Mouse (Mus musculus) ES-E14 (cell line): Measurements from ENCODE around the gene Hspb8. TPM values are rescaled to one million over a fixed set of nuclear protein-coding genes. Genes with fewer than 3 reads are reported as not detected.

Experiments
- DNase-seq: peaks from one replicate; pipeline ENCODE4 v3.0.0-alpha.2; 2013; ENCODE audit warnings: low read depth, low spot score
- H3K27ac ChIP-seq: 2 replicates; pipeline ENCODE4 v1.5.1; 2012; ENCODE audit warnings: low read depth, mild to moderate bottlenecking, low read length, moderate library complexity, mixed read lengths; ENCODE audit not compliant: poor library complexity, insufficient read depth, severe bottlenecking
- H3K36me3 ChIP-seq: 2 replicates; pipeline ENCODE4 v1.6.1; 2012; ENCODE audit warnings: mild to moderate bottlenecking, low read length, moderate library complexity, mixed read lengths; ENCODE audit not compliant: control insufficient read depth, poor library complexity, insufficient read depth, severe bottlenecking
- H3K4me1 ChIP-seq, 2 experiments: fragments of 150-350 bp in 1 of 2; sonication (generic) in 1 of 2; 2 replicates each; pipeline ENCODE4 v1.6.1; 2012; ENCODE audit warnings: low read length in 2 of 2, mild to moderate bottlenecking in 1 of 2, mixed read lengths in 1 of 2; ENCODE audit not compliant: control insufficient read depth in 2 of 2, insufficient read depth in 2 of 2, poor library complexity in 1 of 2
- H3K4me3 ChIP-seq, 2 experiments: fragments of 150-350 bp in 1 of 2; sonication (generic) in 1 of 2; 2 replicates each; pipeline ENCODE4 v1.5.1; 2012; ENCODE audit warnings: low read length in 2 of 2, low read depth in 1 of 2, mild to moderate bottlenecking in 1 of 2, mixed read lengths in 1 of 2; ENCODE audit not compliant: insufficient read depth in 1 of 2, poor library complexity in 1 of 2, severe bottlenecking in 1 of 2
- H3K9ac ChIP-seq: 2 replicates; pipeline ENCODE4 v1.6.1; 2012; ENCODE audit warnings: low read depth, mild to moderate bottlenecking, low read length, mixed read lengths; ENCODE audit not compliant: poor library complexity, insufficient read depth, severe bottlenecking
- H3K9me3 ChIP-seq: fragments of 150-350 bp; sonication (generic); 2 replicates; pipeline ENCODE4 v1.6.1; 2012; ENCODE audit warnings: low read depth, mild to moderate bottlenecking, low read length; ENCODE audit not compliant: control insufficient read depth, insufficient read depth
- CHD2 ChIP-seq: IDR thresholded peaks from 2 replicates; pipeline ENCODE4 v1.6.1; 2014; ENCODE audit warnings: mild to moderate bottlenecking, low read depth, low read length, inconsistent platforms
- HCFC1 ChIP-seq: IDR thresholded peaks from 2 replicates; pipeline ENCODE4 v1.6.1; 2012; ENCODE audit warnings: low read length, inconsistent platforms, borderline replicate concordance; ENCODE audit not compliant: insufficient read depth
- MAFK ChIP-seq: IDR thresholded peaks from 2 replicates; pipeline ENCODE4 v1.6.1; 2014; ENCODE audit warnings: mild to moderate bottlenecking, low read depth, low read length, inconsistent platforms; ENCODE audit not compliant: insufficient read depth
- ZC3H11A ChIP-seq: IDR thresholded peaks from 2 replicates; pipeline ENCODE4 v1.6.1; 2012; ENCODE audit warnings: low read depth, mild to moderate bottlenecking, inconsistent platforms, low read length, borderline replicate concordance
- ZNF384 ChIP-seq: IDR thresholded peaks from 2 replicates; pipeline ENCODE4 v1.6.1; 2012; ENCODE audit warnings: low read depth, low read length, inconsistent platforms
- in situ Hi-C, 2 experiments: fragments of 600-800 bp; cut with MboI; formaldehyde crosslinking; loops; one replicate each; pipeline ENCODE4 v1.15.1; 2025; ENCODE audit warnings: low sequenced_read_pairs in 2 of 2, inconsistent platforms in 1 of 2; ENCODE audit not compliant: unreplicated experiment in 2 of 2
- total RNA-seq: library from RNA; depleted of rRNA; stranded (reverse); fragments of 300-350 nt; gene quantifications from 2 replicates; pipeline ENCODE4 v1.2.3, GENCODE M21; 2012

The Hspb8 gene
- total RNA-seq, 1 experiment = 29.1 TPM

DNA sequence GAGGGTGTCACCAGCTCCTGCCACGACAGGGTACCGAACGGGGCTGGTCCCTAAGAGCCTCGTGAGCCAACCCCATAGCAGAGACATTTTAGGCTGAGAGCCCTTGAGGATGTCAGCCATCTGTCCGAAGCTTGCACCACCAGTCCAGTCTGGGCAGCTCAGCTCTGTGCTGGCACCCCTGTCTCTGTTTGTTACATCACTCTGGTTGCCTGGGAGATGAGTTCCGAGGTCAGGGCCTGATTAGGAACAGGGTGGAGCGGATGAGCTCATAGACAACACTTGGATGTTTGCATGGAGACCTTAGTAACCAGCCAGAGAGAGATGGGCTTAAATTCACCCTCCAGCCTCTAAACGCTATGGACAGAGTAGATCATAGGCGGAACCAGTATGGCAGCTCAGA lies 30.1 kb downstream of the Hspb8 start:
- Histone ChIP-seq H3K27ac (no peak overlapping the region), H3K4me1 (peaks cover 11 to 16% of the 10 kb centered on the region in 2 experiments), H3K36me3 (no peaks in the 10 kb centered on the region), H3K9ac (no peak overlapping the region), H3K9me3 (no peaks in the 10 kb centered on the region), H3K4me3 (no peak overlapping the region)
- in situ Hi-C loops = no loop called here
- DNase-seq = no peak
- no peak for TF ChIP-seq ZNF384
- no peak for TF ChIP-seq CHD2
- no peak for TF ChIP-seq ZC3H11A
- no peak for TF ChIP-seq HCFC1
- TF ChIP-seq MAFK = no peak

- TF ChIP-seq CHD2 = no peak
- TF ChIP-seq MAFK = no peak
- no peak for TF ChIP-seq ZC3H11A
- no peak for TF ChIP-seq ZNF384
- no peak for TF ChIP-seq HCFC1
- Histone ChIP-seq H3K4me1 (peaks cover 4 to 12% of the 10 kb centered on the region in 2 experiments; a peak in 2 of 4 replicates), H3K9ac (no peak overlapping the region), H3K36me3 (no peaks in the 10 kb centered on the region), H3K4me3 (no peak overlapping the region), H3K27ac (no peak overlapping the region), H3K9me3 (no peaks in the 10 kb centered on the region)
- in situ Hi-C loops = no loop called here
- DNase-seq = no peak
Measured at GRCm38 (mm10) chr5:116389856-116390542, 32.7 kb downstream of the Hspb8 start.

GRCm38 (mm10) chr5:116389321-116389720 lies 33.3 kb downstream of the Hspb8 start:
- Histone ChIP-seq H3K4me1 (peaks cover 4 to 12% of the 10 kb centered on the region in 2 experiments; a peak in 2 of 4 replicates), H3K9ac (no peak overlapping the region), H3K9me3 (no peaks in the 10 kb centered on the region), H3K4me3 (no peak overlapping the region), H3K36me3 (no peaks in the 10 kb centered on the region), H3K27ac (no peak overlapping the region)
- no peak for DNase-seq
- no peak for TF ChIP-seq ZC3H11A
- TF ChIP-seq MAFK = no peak
- no peak for TF ChIP-seq ZNF384
- no peak for TF ChIP-seq CHD2
- TF ChIP-seq HCFC1 = no peak
- in situ Hi-C loops = no loop called here

GRCm38 (mm10) chr5:116387302-116387935 lies 35.2 kb downstream of the Hspb8 start:
- Histone ChIP-seq H3K9ac (peak overlapping the region; percentile 30; the same call in 1 of the 2 replicates), H3K27ac (peak overlapping the region; percentile 8; the same call in 1 of the 2 replicates), H3K9me3 (no peaks in the 10 kb centered on the region), H3K36me3 (no peaks in the 10 kb centered on the region), H3K4me3 (peak overlapping the region; percentile 27 to 32), H3K4me1 (peaks cover 10 to 13% of the 10 kb centered on the region in 2 experiments; a peak in 3 of 4 replicates)
- no peak for DNase-seq
- in situ Hi-C loops = no loop called here
- TF ChIP-seq CHD2 = 0 out of 2 replicates have a peak, but pooled peaks have one; percentile 25
- no peak; the same call in 1 of the 2 replicates for TF ChIP-seq ZNF384
